Mouse (Mus musculus) lung, postnatal 0 days (tissue): ENCODE measurements around the gene Gm136.

Experiments used
- CTCF ChIP-seq: IDR thresholded peaks from 2 replicates; pipeline ENCODE4 v1.5.1; 2016; ENCODE audit warnings: antibody characterized with exemption, mild to moderate bottlenecking
- EP300 ChIP-seq: IDR thresholded peaks from 2 replicates; pipeline ENCODE4 v1.6.1; 2016; ENCODE audit warnings: antibody characterized with exemption, mild to moderate bottlenecking, control low read depth

DNA sequence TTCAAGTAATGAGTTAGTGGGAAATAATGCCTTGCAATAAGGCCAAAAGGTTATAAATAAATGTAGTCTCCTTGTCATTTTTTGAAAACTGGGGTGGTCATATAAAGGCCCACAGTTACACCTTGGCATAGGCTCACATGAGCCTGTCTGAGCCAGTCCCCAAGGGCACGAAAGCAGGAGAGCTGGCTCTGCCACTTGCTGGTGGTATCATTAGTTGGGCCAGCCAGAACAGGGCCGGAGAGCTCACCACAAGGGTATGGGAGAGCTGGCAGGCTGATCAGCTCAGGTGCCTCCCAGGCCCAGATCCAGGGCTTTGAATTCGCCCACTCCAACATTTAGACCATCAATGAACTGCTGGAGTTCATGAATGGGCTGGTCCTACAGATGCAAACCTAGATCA lies 30.4 kb upstream of the Gm136 start:
- TF ChIP-seq CTCF (no peak), EP300 (no peak)
